Mouse (Mus musculus) heart, adult 10 weeks (tissue): Measurements from ENCODE around the gene Gm11568. TPM values are rescaled to one million over a fixed set of nuclear protein-coding genes. Genes with fewer than 3 reads are reported as not detected.

Experiments
- polyA plus RNA-seq: library from polyadenylated mRNA; stranded (reverse); fragments of 350-450 nt; fragmentation: Illumina TruSeq; extraction: RNeasy Lipid Tissue Mini Kit (QIAGEN cat#74804); gene quantifications from one replicate; pipeline ENCODE4 v1.2.3, GENCODE M21; 2014; ENCODE audit warnings: low read depth, low replicate concordance

The Gm11568 gene
- polyA plus RNA-seq, result not detected

GRCm38 (mm10) chr11:99857617-99858016, at the start of gene Gm11568:
Gm11568 (plus strand) TSS chr11:99857917.

GRCm38 (mm10) chr11:99809792-99810191, 47.9 kb upstream of the Gm11568 start, which contains the start of gene Krtap4-13:
Krtap4-13 (minus strand) TSS chr11:99809892.

GRCm38 (mm10) chr11:99815566-99815965, 42.2 kb upstream of the Gm11568 start, which contains the start of gene Gm11564:
Gm11564 (minus strand) TSS chr11:99815666.

GRCm38 (mm10) chr11:99837966-99838365, 19.8 kb upstream of the Gm11568 start, which contains the start of gene 2300003K06Rik:
2300003K06Rik (minus strand) TSS chr11:99838066.

GRCm38 (mm10) chr11:99851508-99851907, 6.2 kb upstream of the Gm11568 start, which contains the start of gene Krtap4-16:
Krtap4-16 (minus strand) TSS chr11:99851608.

GRCm38 (mm10) chr11:99864176-99864575, 6.5 kb downstream of the Gm11568 start, which contains the start of gene Gm11559:
Gm11559 (plus strand) TSS chr11:99864476.

GRCm38 (mm10) chr11:99873089-99873488, 15.4 kb downstream of the Gm11568 start, which contains the start of gene Krtap9-1:
Krtap9-1 (plus strand) TSS chr11:99873389.

GRCm38 (mm10) chr11:99878887-99879286, 21.2 kb downstream of the Gm11568 start, which contains the start of gene Gm11567:
Gm11567 (plus strand) TSS chr11:99879187.

GRCm38 (mm10) chr11:99907620-99908019, 49.9 kb downstream of the Gm11568 start, which contains the start of gene Krtap31-1:
Krtap31-1 (plus strand) TSS chr11:99907920.

Other genes with a start within 250 kb of the Gm11568 start
- gene Gm11937, start 247.7 kb upstream of the Gm11568 start, polyA plus RNA-seq, result not detected
- not detected for gene Krtap2-4, start 243.1 kb upstream of the Gm11568 start, polyA plus RNA-seq
- not detected for gene Gm11562, start 237.5 kb upstream of the Gm11568 start, polyA plus RNA-seq
- gene Krtap4-1, start 229.7 kb upstream of the Gm11568 start, polyA plus RNA-seq, result not detected
- not detected for gene Krtap4-2, start 222.8 kb upstream of the Gm11568 start, polyA plus RNA-seq
- gene Krtap4-7, start 213.8 kb upstream of the Gm11568 start, polyA plus RNA-seq, result not detected
- not detected for gene Gm11555, start 207.7 kb upstream of the Gm11568 start, polyA plus RNA-seq
- gene Gm11563, start 199.0 kb upstream of the Gm11568 start, polyA plus RNA-seq, result not detected
- gene Krtap4-6, start 192.0 kb upstream of the Gm11568 start, polyA plus RNA-seq, result not detected
- gene Gm14190, start 167.2 kb upstream of the Gm11568 start, polyA plus RNA-seq, result not detected
- not detected for gene Gm14180, start 123.6 kb upstream of the Gm11568 start, polyA plus RNA-seq
- not detected for gene Gm11595, start 85.0 kb upstream of the Gm11568 start, polyA plus RNA-seq
- not detected for gene Krtap4-8, start 77.2 kb upstream of the Gm11568 start, polyA plus RNA-seq
- not detected for gene Krtap4-9, start 72.7 kb upstream of the Gm11568 start, polyA plus RNA-seq
- gene Gm11596, start 64.5 kb upstream of the Gm11568 start, polyA plus RNA-seq, result not detected
- gene Gm11569, start 59.0 kb upstream of the Gm11568 start, polyA plus RNA-seq, result not detected
- not detected for gene Gm11554, start 53.5 kb upstream of the Gm11568 start, polyA plus RNA-seq
- gene Krtap4-13, start 48.0 kb upstream of the Gm11568 start, polyA plus RNA-seq, result not detected
- gene Gm11564, start 42.3 kb upstream of the Gm11568 start, polyA plus RNA-seq, result not detected
- not detected for gene 2300003K06Rik, start 19.9 kb upstream of the Gm11568 start, polyA plus RNA-seq
- gene Krtap4-16, start 6.3 kb upstream of the Gm11568 start, polyA plus RNA-seq, result not detected
- gene Gm11559, start 6.6 kb downstream of the Gm11568 start, polyA plus RNA-seq, result not detected
- not detected for gene Krtap9-1, start 15.5 kb downstream of the Gm11568 start, polyA plus RNA-seq
- gene Gm11567, start 21.3 kb downstream of the Gm11568 start, polyA plus RNA-seq, result not detected
- gene Krtap31-1, start 50.0 kb downstream of the Gm11568 start, polyA plus RNA-seq, result not detected
- not detected for gene Gm11565, start 56.8 kb downstream of the Gm11568 start, polyA plus RNA-seq
- not detected for gene Krtap31-2, start 78.4 kb downstream of the Gm11568 start, polyA plus RNA-seq
- not detected for gene Krtap9-5, start 90.6 kb downstream of the Gm11568 start, polyA plus RNA-seq
- gene Krtap29-1, start 121.1 kb downstream of the Gm11568 start, polyA plus RNA-seq, result not detected
- gene Krtap16-1, start 128.7 kb downstream of the Gm11568 start, polyA plus RNA-seq, result not detected
- not detected for gene Krtap17-1, start 136.1 kb downstream of the Gm11568 start, polyA plus RNA-seq
- gene Krt33a, start 158.3 kb downstream of the Gm11568 start, polyA plus RNA-seq, result not detected
- gene Krt33b, start 172.0 kb downstream of the Gm11568 start, polyA plus RNA-seq, result not detected
- not detected for gene Krt34, start 183.6 kb downstream of the Gm11568 start, polyA plus RNA-seq
- not detected for gene Krt31, start 192.6 kb downstream of the Gm11568 start, polyA plus RNA-seq
- not detected for gene Krt32, start 230.3 kb downstream of the Gm11568 start, polyA plus RNA-seq
- gene Krt35, start 238.3 kb downstream of the Gm11568 start, polyA plus RNA-seq, result not detected
- not detected for gene Krt36, start 247.7 kb downstream of the Gm11568 start, polyA plus RNA-seq